In genomic region chr1:15070331-15070730, GRCm38 (mm10) we compare ENCODE assay signal across 20 mouse cellular contexts.
"Had no signal": no experiment of that assay in that cellular context is flagged by ENCODE, and none has a peak within 500 bp of the region (broad histone marks: within the 10 kb centered on the region; RNA-seq: fewer than 3 reads in every experiment).

No protein-coding gene starts in this region.

- H3K9ac ChIP-seq: liver, embryonic 15.5 days; lung, embryonic 15.5 days; midbrain, embryonic 13.5 days; stomach, embryonic 15.5 days had no signal

- DNase-seq: kidney, postnatal 25 days; layer of hippocampus, postnatal 36 days; lung, adult 18-20 months; lung, postnatal 10 days; lung, postnatal 36 days; right cerebral cortex, adult 18-20 months; right cerebral cortex, postnatal 25 days; spleen, adult 18-20 months; thymus, postnatal 25 days had no signal

- H3K9me3 ChIP-seq: liver, embryonic 15.5 days; lung, embryonic 15.5 days; midbrain, embryonic 13.5 days; stomach, embryonic 15.5 days had no signal

- H3K4me3 ChIP-seq: left cerebral cortex, adult 2 months; liver, embryonic 15.5 days; lung, embryonic 15.5 days; megakaryocyte, embryonic 14.5 days; midbrain, embryonic 10.5 days; midbrain, embryonic 13.5 days; myocyte; stomach, embryonic 15.5 days had no signal

- H3K27me3 ChIP-seq: liver, embryonic 15.5 days; lung, embryonic 15.5 days; megakaryocyte, embryonic 14.5 days; midbrain, embryonic 13.5 days; stomach, embryonic 15.5 days had no signal

- H3K36me3 ChIP-seq: liver, embryonic 15.5 days; lung, embryonic 15.5 days; midbrain, embryonic 10.5 days; midbrain, embryonic 13.5 days; stomach, embryonic 15.5 days had no signal

- H3K27ac ChIP-seq: kidney, postnatal 0 days; left cerebral cortex, adult 2 months; liver, embryonic 15.5 days; lung, embryonic 15.5 days; midbrain, embryonic 10.5 days; midbrain, embryonic 13.5 days; stomach, embryonic 15.5 days had no signal

- H3K4me1 ChIP-seq: liver, embryonic 15.5 days; lung, embryonic 15.5 days; megakaryocyte, embryonic 14.5 days; midbrain, embryonic 10.5 days; midbrain, embryonic 13.5 days; stomach, embryonic 15.5 days had no signal

- ATAC-seq: midbrain, embryonic 13.5 days; midbrain, embryonic 16.5 days had no signal

- H3K4me2 ChIP-seq: liver, embryonic 11.5 days; liver, embryonic 15.5 days; lung, embryonic 15.5 days; midbrain, embryonic 13.5 days; stomach, embryonic 15.5 days had no signal
